Mouse (Mus musculus) hindbrain, embryonic 10.5 days (tissue): ENCODE results near the gene Auh. TPM values are rescaled to one million over a fixed set of nuclear protein-coding genes. Genes with fewer than 3 reads are reported as not detected.

Experiments
- DNase-seq: peaks from one replicate; pipeline ENCODE4 v3.0.0-alpha.2; 2017; ENCODE audit warnings: low spot score
- H3K27ac ChIP-seq: fragments of 300-500 bp; sonication (generic); 2 replicates; pipeline ENCODE4 v1.5.1; 2016; ENCODE audit warnings: mild to moderate bottlenecking, moderate library complexity
- H3K27me3 ChIP-seq: fragments of 300-500 bp; sonication (generic); 2 replicates; pipeline ENCODE4 v1.6.1; 2016; ENCODE audit warnings: mild to moderate bottlenecking; ENCODE audit not compliant: poor library complexity, insufficient read depth, severe bottlenecking
- H3K36me3 ChIP-seq: fragments of 300-500 bp; sonication (generic); 2 replicates; pipeline ENCODE4 v1.6.1; 2016; ENCODE audit warnings: mild to moderate bottlenecking, moderate library complexity
- H3K4me1 ChIP-seq: fragments of 300-500 bp; sonication (generic); replicated peaks from 2 replicates; pipeline ENCODE4 v1.6.1; 2016; ENCODE audit warnings: mild to moderate bottlenecking
- H3K4me3 ChIP-seq: fragments of 300-500 bp; sonication (generic); 2 replicates; pipeline ENCODE4 v1.5.1; 2016; ENCODE audit warnings: mild to moderate bottlenecking, moderate library complexity
- H3K9me3 ChIP-seq: fragments of 300-500 bp; sonication (generic); 2 replicates; pipeline ENCODE4 v1.6.1; 2016; ENCODE audit warnings: mild to moderate bottlenecking, moderate library complexity
- WGBS: fragments of 180-500 bp; shearing (Covaris S2); methylation state at CpG from one replicate; pipeline ENCODE4 v1.1.7; 2016; 5-methylcytosine and 5-hydroxymethylcytosine counted together
- polyA plus RNA-seq: library from polyadenylated mRNA; unstranded; fragments of >200 nt; fragmentation: Nextera tagmentation; extraction: Ambion mirVana; gene quantifications from 2 replicates; pipeline ENCODE4 v1.2.1, GENCODE M21; 2016

Gene Auh
- polyA plus RNA-seq, 1 experiment from 2014 or later: 44.5 TPM

- Histone ChIP-seq H3K27me3 (no peaks in the 10 kb centered on the region), H3K9me3 (no peaks in the 10 kb centered on the region), H3K4me3 (no peak overlapping the region), H3K4me1 (peaks cover 21% of the 10 kb centered on the region), H3K36me3 (0 out of 2 replicates have a peak, but pooled peaks cover 5% of the 10 kb centered on the region), H3K27ac (no peak overlapping the region)
- no peak for DNase-seq
- 89% methylated on average over 9 of the region's 9 CpGs for WGBS
These were observed 39.2 kb downstream of the Auh start for GRCm38 (mm10) chr13:52890313-52890712.

- Histone ChIP-seq H3K27ac (no peak overlapping the region), H3K27me3 (no peaks in the 10 kb centered on the region), H3K4me1 (peaks cover 21% of the 10 kb centered on the region), H3K4me3 (no peak overlapping the region), H3K36me3 (0 out of 2 replicates have a peak, but pooled peaks cover 5% of the 10 kb centered on the region), H3K9me3 (no peaks in the 10 kb centered on the region)
- DNase-seq: no peak
- 86% methylated on average over 7 of the region's 7 CpGs for WGBS
These were observed 42.7 kb downstream of the Auh start for GRCm38 (mm10) chr13:52886779-52887178.

GRCm38 (mm10) chr13:52883960-52884326 is 45.5 kb downstream of the Auh start:
- no peaks in the 10 kb centered on the region for H3K27me3 ChIP-seq
- H3K36me3 ChIP-seq: 0 out of 2 replicates have a peak, but pooled peaks cover 5% of the 10 kb centered on the region
- WGBS: 79% methylated on average over 4 of the region's 4 CpGs

GRCm38 (mm10) chr13:52883084-52883959 is 46.2 kb downstream of the Auh start:
- H3K4me1 ChIP-seq: peaks cover 31% of the 10 kb centered on the region
- DNase-seq: no peak
- 81% methylated on average over 19 of the region's 19 CpGs for WGBS

More at GRCm38 (mm10) chr13:52883960-52884326, 45.5 kb downstream of the Auh start:
- H3K27ac ChIP-seq: no peak overlapping the region
- H3K9me3 ChIP-seq: no peaks in the 10 kb centered on the region
- H3K4me1 ChIP-seq: peaks cover 29% of the 10 kb centered on the region
- no peak overlapping the region for H3K4me3 ChIP-seq
- no peak for DNase-seq

GRCm38 (mm10) chr13:52880386-52880785 is 49.1 kb downstream of the Auh start:
- Histone ChIP-seq H3K27ac (peak overlapping the region; percentile 67; the same call in 1 of the 2 replicates), H3K27me3 (no peaks in the 10 kb centered on the region), H3K4me3 (no peak overlapping the region), H3K9me3 (no peaks in the 10 kb centered on the region), H3K4me1 (peaks cover 21% of the 10 kb centered on the region), H3K36me3 (no peaks in the 10 kb centered on the region)
- no peak for DNase-seq
- WGBS: 50% methylated on average over 5 of the region's 5 CpGs

More at GRCm38 (mm10) chr13:52883084-52883959, 46.2 kb downstream of the Auh start:
- Histone ChIP-seq H3K36me3 (0 out of 2 replicates have a peak, but pooled peaks cover 5% of the 10 kb centered on the region), H3K27ac (no peak overlapping the region), H3K9me3 (no peaks in the 10 kb centered on the region), H3K4me3 (no peak overlapping the region), H3K27me3 (no peaks in the 10 kb centered on the region)

GRCm38 (mm10) chr13:52879918-52880317 is 49.6 kb downstream of the Auh start:
- 42% methylated on average over 12 of the region's 12 CpGs for WGBS
- DNase-seq: no peak
- Histone ChIP-seq H3K4me1 (peaks cover 21% of the 10 kb centered on the region), H3K4me3 (no peak overlapping the region), H3K27ac (peak overlapping the region; percentile 67), H3K36me3 (no peaks in the 10 kb centered on the region), H3K27me3 (no peaks in the 10 kb centered on the region), H3K9me3 (no peaks in the 10 kb centered on the region)

- no peaks in the 10 kb centered on the region for H3K9me3 ChIP-seq
- no peaks in the 10 kb centered on the region for H3K27me3 ChIP-seq
- 79% methylated on average over 9 of the region's 9 CpGs for WGBS
- H3K27ac ChIP-seq: peak overlapping the region; percentile 67
- no peaks in the 10 kb centered on the region for H3K36me3 ChIP-seq
- H3K4me1 ChIP-seq: peaks cover 21% of the 10 kb centered on the region
- DNase-seq: no peak
- no peak overlapping the region for H3K4me3 ChIP-seq
These were observed 50.2 kb downstream of the Auh start for GRCm38 (mm10) chr13:52879291-52879690.

GRCm38 (mm10) chr13:52878823-52879222 is 50.7 kb downstream of the Auh start:
- no peak for DNase-seq
- no peaks in the 10 kb centered on the region for H3K36me3 ChIP-seq
- H3K4me1 ChIP-seq: peaks cover 21% of the 10 kb centered on the region
- WGBS: 67% methylated on average over 7 of the region's 7 CpGs
- no peaks in the 10 kb centered on the region for H3K9me3 ChIP-seq
- no peak overlapping the region for H3K27ac ChIP-seq
- no peak overlapping the region for H3K4me3 ChIP-seq
- no peaks in the 10 kb centered on the region for H3K27me3 ChIP-seq

- 77% methylated on average over 25 of the region's 25 CpGs for WGBS
- Histone ChIP-seq H3K4me1 (peaks cover 21% of the 10 kb centered on the region), H3K9me3 (no peaks in the 10 kb centered on the region), H3K4me3 (no peak overlapping the region), H3K27ac (no peak overlapping the region), H3K36me3 (no peaks in the 10 kb centered on the region), H3K27me3 (no peaks in the 10 kb centered on the region)
- no peak for DNase-seq
These were observed 53.7 kb downstream of the Auh start for GRCm38 (mm10) chr13:52875541-52876325.

- no peak for DNase-seq
- Histone ChIP-seq H3K27ac (no peak overlapping the region), H3K4me3 (no peak overlapping the region), H3K27me3 (no peaks in the 10 kb centered on the region), H3K36me3 (no peaks in the 10 kb centered on the region), H3K9me3 (no peaks in the 10 kb centered on the region), H3K4me1 (peaks cover 17% of the 10 kb centered on the region)
- WGBS: 86% methylated on average over 6 of the region's 6 CpGs
These were observed 54.4 kb downstream of the Auh start for GRCm38 (mm10) chr13:52875089-52875488.

GRCm38 (mm10) chr13:52874338-52874737 is 55.1 kb downstream of the Auh start:
- 91% methylated on average over 6 of the region's 6 CpGs for WGBS
- Histone ChIP-seq H3K36me3 (no peaks in the 10 kb centered on the region), H3K4me1 (peaks cover 15% of the 10 kb centered on the region), H3K4me3 (no peak overlapping the region), H3K9me3 (no peaks in the 10 kb centered on the region), H3K27ac (no peak overlapping the region), H3K27me3 (no peaks in the 10 kb centered on the region)
- DNase-seq: no peak

- WGBS: 88% methylated on average over 11 of the region's 11 CpGs
- no peak for DNase-seq
- Histone ChIP-seq H3K4me3 (no peak overlapping the region), H3K9me3 (no peaks in the 10 kb centered on the region), H3K4me1 (peaks cover 15% of the 10 kb centered on the region; the same call in 1 of the 2 replicates), H3K27ac (no peak overlapping the region), H3K36me3 (no peaks in the 10 kb centered on the region), H3K27me3 (no peaks in the 10 kb centered on the region)
These were observed 55.6 kb downstream of the Auh start for GRCm38 (mm10) chr13:52873923-52874322.
